Mouse (Mus musculus) heart, postnatal 14 days (tissue): ENCODE measurements around the gene Chic2. TPM values are rescaled to one million over a fixed set of nuclear protein-coding genes. Genes with fewer than 3 reads are reported as not detected.

Experiments
- total RNA-seq, 2 experiments: library from RNA; stranded (reverse); gene quantifications; 2 replicates each; pipeline ENCODE4 v1.2.3; 2021

Chic2 gene
- total RNA-seq, 2 experiments from 2014 or later: 22.2 to 23.5 TPM

Other genes with a start within 250 kb of the Chic2 start
- not detected for gene Gsx2, start 30.8 kb upstream of the Chic2 start, total RNA-seq
- 10 to 100 TPM; 35.3 to 44.0 TPM for gene Pdgfra, start 107.5 kb upstream of the Chic2 start, total RNA-seq